In the genomic region with DNA sequence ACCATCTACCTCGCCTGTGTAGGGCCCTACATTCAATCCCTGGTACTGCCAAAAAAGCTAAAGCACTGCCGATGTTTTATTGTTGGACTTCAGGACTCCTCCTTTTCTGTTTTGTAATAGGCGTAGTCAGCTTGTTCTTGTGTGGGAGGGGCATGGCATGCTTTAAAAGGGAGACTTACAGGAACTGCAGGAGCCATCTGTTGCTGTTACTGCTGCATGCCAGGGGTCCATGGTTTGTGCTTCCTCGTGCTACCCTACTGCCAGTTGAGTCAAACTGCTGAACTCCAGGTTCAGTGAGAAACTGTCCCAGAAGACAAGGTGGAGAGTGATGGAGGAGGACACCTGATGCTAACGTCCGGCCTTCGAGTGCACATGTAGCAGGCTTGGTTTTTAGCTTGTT, we compare ENCODE assay signal across 12 mouse cellular contexts.
DNase-seq lines count a peak whose midpoint lies in the region; ATAC-seq lines count a peak whose summit lies in the region.
"Had no signal": no experiment of that assay in that cellular context is flagged by ENCODE, and none has a peak within 500 bp of the region (broad histone marks: within the 10 kb centered on the region; RNA-seq: fewer than 3 reads in every experiment).

No protein-coding gene starts in this region.

- no peaks in the 10 kb centered on the region for H3K9me3 ChIP-seq in neural tube, embryonic 14.5 days (ENCODE audit: control insufficient read depth, low read length)
- H3K9me3 ChIP-seq in hindbrain, embryonic 14.5 days (ENCODE audit: control insufficient read depth, low read length) = no peaks in the 10 kb centered on the region
- H3K9me3 ChIP-seq: heart, embryonic 15.5 days; midbrain, embryonic 12.5 days; stomach, embryonic 15.5 days had no signal

- H3K36me3 ChIP-seq in neural tube, embryonic 14.5 days (ENCODE audit: control insufficient read depth, insufficient read depth, low read length) = peaks cover 4% of the 10 kb centered on the region; the same call in 1 of the 2 replicates
- H3K36me3 ChIP-seq in hindbrain, embryonic 14.5 days (replicated peaks; ENCODE audit: control insufficient read depth, insufficient read depth) = peaks cover 31% of the 10 kb centered on the region
- H3K36me3 ChIP-seq: stomach, embryonic 15.5 days had no signal

- no peak overlapping the region for H3K9ac ChIP-seq in neural tube, embryonic 14.5 days (replicated peaks; ENCODE audit: low read depth, low read length)
- no peak overlapping the region for H3K9ac ChIP-seq in hindbrain, embryonic 14.5 days
- H3K9ac ChIP-seq: heart, embryonic 15.5 days; midbrain, embryonic 12.5 days; stomach, embryonic 15.5 days had no signal

- H3K27ac ChIP-seq in neural tube, embryonic 14.5 days (ENCODE audit: low read depth, low read length) = peak overlapping the region; percentile 48; the same call in 1 of the 2 replicates
- H3K27ac ChIP-seq in hindbrain, embryonic 14.5 days = peak overlapping the region; percentile 79
- H3K27ac ChIP-seq: heart, embryonic 15.5 days; stomach, embryonic 15.5 days had no signal

- H3K27me3 ChIP-seq in neural tube, embryonic 14.5 days (ENCODE audit: control insufficient read depth, insufficient read depth, low read length) = no peaks in the 10 kb centered on the region
- no peaks in the 10 kb centered on the region for H3K27me3 ChIP-seq in hindbrain, embryonic 14.5 days (ENCODE audit: control insufficient read depth, insufficient read depth, low read length)
- H3K27me3 ChIP-seq: heart, embryonic 15.5 days; midbrain, embryonic 12.5 days; stomach, embryonic 15.5 days had no signal

- H3K4me3 ChIP-seq in neural tube, embryonic 14.5 days (ENCODE audit: low read depth, low read length) = no peak overlapping the region
- H3K4me3 ChIP-seq in hindbrain, embryonic 14.5 days (replicated peaks; ENCODE audit: low read length) = no peak overlapping the region
- H3K4me3 ChIP-seq: heart, embryonic 15.5 days; midbrain, embryonic 12.5 days; stomach, embryonic 15.5 days had no signal

- 49% methylated on average over 7 of the region's 7 CpGs for WGBS in neural tube, embryonic 14.5 days
- 54% methylated on average over 7 of the region's 7 CpGs for WGBS in hindbrain, embryonic 14.5 days

- H3K4me2 ChIP-seq in neural tube, embryonic 14.5 days (ENCODE audit: low read depth, low read length) = no peak overlapping the region
- H3K4me2 ChIP-seq in hindbrain, embryonic 14.5 days (replicated peaks) = no peak overlapping the region
- H3K4me2 ChIP-seq: heart, embryonic 15.5 days; midbrain, embryonic 12.5 days; stomach, embryonic 15.5 days had no signal

- H3K4me1 ChIP-seq in neural tube, embryonic 14.5 days (ENCODE audit: control insufficient read depth, insufficient read depth, low read length) = peaks cover 10% of the 10 kb centered on the region
- peaks cover 20% of the 10 kb centered on the region for H3K4me1 ChIP-seq in hindbrain, embryonic 14.5 days (replicated peaks; ENCODE audit: control insufficient read depth, insufficient read depth, low read length)

- no peak for DNase-seq in frontal cortex, postnatal 25 days (ENCODE audit: low spot score in 2 of 2)
- no peak for DNase-seq in neural tube, embryonic 10.5 days (ENCODE audit: extremely low spot score, low spot score)
- DNase-seq in hindbrain, embryonic 14.5 days (ENCODE audit: low spot score) = no peak
- DNase-seq in thymus, postnatal 14 days = peak; percentile 52
- no peak for DNase-seq in kidney, adult 11 months
- no peak for DNase-seq in urinary bladder, adult 18-20 months (ENCODE audit: low spot score in 2 of 2)
- DNase-seq: kidney, postnatal 14 days had no signal

- peak; percentile 39 for ATAC-seq in frontal cortex, adult (ENCODE audit: low TSS enrichment)
- ATAC-seq in neural tube, embryonic 14.5 days (ENCODE audit: low read depth) = no peak
- ATAC-seq in hindbrain, embryonic 14.5 days (ENCODE audit: low FRiP score) = no peak
